Mouse (Mus musculus) MEL (cell line): ENCODE results near the gene Kcnj3. TPM values are rescaled to one million over a fixed set of nuclear protein-coding genes. Genes with fewer than 3 reads are reported as not detected.
"Not testable (repeated sequence)": the region's sequence is repeated elsewhere in the genome, so short reads cannot be mapped to it uniquely, and the experiment has no call there.

Experiments
- DNase-seq: peaks from one replicate; pipeline ENCODE4 v3.0.0; 2011; ENCODE audit warnings: low read depth, low spot score
- H3K27ac ChIP-seq: 2 replicates; pipeline ENCODE4 v1.5.1; 2012; ENCODE audit warnings: low read depth, mild to moderate bottlenecking, control low read depth, low read length, moderate library complexity; ENCODE audit not compliant: control insufficient read depth
- H3K27me3 ChIP-seq, 2 experiments: fragments of 150-350 bp in 1 of 2; sonication (generic) in 1 of 2; 2 replicates each; pipeline ENCODE4 v1.6.1; 2012; ENCODE audit warnings: low read length in 2 of 2, mild to moderate bottlenecking in 2 of 2, improper control_type of control experiment in 1 of 2, moderate library complexity in 1 of 2; ENCODE audit not compliant: insufficient read depth in 2 of 2, control insufficient read depth in 1 of 2
- H3K36me3 ChIP-seq, 2 experiments: 2 replicates each; pipeline ENCODE4 v1.6.1; 2012 to 2014; ENCODE audit warnings: low read length in 2 of 2, improper control_type of control experiment in 1 of 2, inconsistent platforms in 1 of 2, mild to moderate bottlenecking in 1 of 2; ENCODE audit not compliant: insufficient read depth in 2 of 2, control insufficient read depth in 1 of 2
- H3K4me1 ChIP-seq, 2 experiments: fragments of 150-350 bp in 1 of 2; sonication (generic) in 1 of 2; 2 replicates each; pipeline ENCODE4 v1.6.1; 2012; ENCODE audit warnings: low read length in 2 of 2, improper control_type of control experiment in 1 of 2, mild to moderate bottlenecking in 1 of 2; ENCODE audit not compliant: insufficient read depth in 2 of 2, control insufficient read depth in 1 of 2
- H3K4me3 ChIP-seq, 2 experiments: fragments of 150-350 bp in 1 of 2; sonication (generic) in 1 of 2; 2 replicates each; pipeline ENCODE4 v1.5.1; 2012; ENCODE audit warnings: low read depth in 2 of 2, low read length in 2 of 2, mild to moderate bottlenecking in 2 of 2, moderate library complexity in 2 of 2, control low read depth in 1 of 2, improper control_type of control experiment in 1 of 2; ENCODE audit not compliant: control insufficient read depth in 1 of 2, insufficient read depth in 1 of 2
- H3K79me2 ChIP-seq: 2 replicates; pipeline ENCODE4 v1.6.1; 2012; ENCODE audit warnings: mild to moderate bottlenecking, low read length, moderate library complexity; ENCODE audit not compliant: control insufficient read depth, poor library complexity, insufficient read depth
- H3K9ac ChIP-seq: 2 replicates; pipeline ENCODE4 v1.6.1; 2012; ENCODE audit warnings: low read depth, mild to moderate bottlenecking, control low read depth, low read length, moderate library complexity; ENCODE audit not compliant: control insufficient read depth, poor library complexity, severe bottlenecking
- H3K9me3 ChIP-seq: fragments of 150-350 bp; sonication (generic); replicated peaks from 2 replicates; pipeline ENCODE4 v1.6.1; 2012; ENCODE audit warnings: mild to moderate bottlenecking, low read length, improper control_type of control experiment, moderate library complexity; ENCODE audit not compliant: insufficient read depth
- CHD1 ChIP-seq: IDR thresholded peaks from 2 replicates; pipeline ENCODE4 v1.6.1; 2012; ENCODE audit warnings: low read depth, mild to moderate bottlenecking, inconsistent platforms, low read length, improper control_type of control experiment
- CHD2 ChIP-seq: IDR thresholded peaks from 2 replicates; pipeline ENCODE4 v1.6.1; 2011; ENCODE audit warnings: low read length, improper control_type of control experiment
- E2F4 ChIP-seq: IDR thresholded peaks from 2 replicates; pipeline ENCODE4 v1.6.1; 2011; ENCODE audit warnings: low read depth, low read length, improper control_type of control experiment, borderline replicate concordance
- EP300 ChIP-seq, 2 experiments: IDR thresholded peaks; 2 replicates each; pipeline ENCODE4 v1.6.1; 2011; ENCODE audit warnings: improper control_type of control experiment in 2 of 2, low read length in 2 of 2, low read depth in 1 of 2, mild to moderate bottlenecking in 1 of 2
- GATA1 ChIP-seq: IDR thresholded peaks from 2 replicates; pipeline ENCODE4 v1.6.1; 2011; ENCODE audit warnings: low read depth, low read length, improper control_type of control experiment
- HCFC1 ChIP-seq: IDR thresholded peaks from 2 replicates; pipeline ENCODE4 v1.6.1; 2012; ENCODE audit warnings: low read depth, mild to moderate bottlenecking, inconsistent platforms, low read length, improper control_type of control experiment, moderate library complexity
- KAT2A ChIP-seq: conservative IDR thresholded peaks from 2 replicates; pipeline ENCODE4 v1.6.1; 2012; ENCODE audit warnings: low read depth, low read length, improper control_type of control experiment, inconsistent platforms
- MAFK ChIP-seq: IDR thresholded peaks from 2 replicates; pipeline ENCODE4 v1.6.1; 2011; ENCODE audit warnings: low read depth, mild to moderate bottlenecking, low read length, improper control_type of control experiment, borderline replicate concordance
- MEF2A ChIP-seq: IDR thresholded peaks from 2 replicates; pipeline ENCODE4 v1.6.1; 2014; ENCODE audit warnings: low read depth, mild to moderate bottlenecking, inconsistent platforms, low read length, improper control_type of control experiment; ENCODE audit not compliant: poor library complexity, insufficient replicate concordance, severe bottlenecking; ENCODE audit errors: extremely low read depth
- MXI1 ChIP-seq: IDR thresholded peaks from 2 replicates; pipeline ENCODE4 v1.6.1; 2011; ENCODE audit warnings: mild to moderate bottlenecking, low read depth, low read length, improper control_type of control experiment
- NELFE ChIP-seq: IDR thresholded peaks from 2 replicates; pipeline ENCODE4 v1.6.1; 2011; ENCODE audit warnings: low read depth, low read length, improper control_type of control experiment
- NRF1 ChIP-seq: IDR thresholded peaks from 2 replicates; pipeline ENCODE4 v1.6.1; 2014; ENCODE audit warnings: low read depth, mild to moderate bottlenecking, inconsistent platforms, low read length, improper control_type of control experiment, moderate library complexity; ENCODE audit not compliant: poor library complexity, insufficient read depth, severe bottlenecking
- POLR2A ChIP-seq, 2 experiments: IDR thresholded peaks; 2 replicates each; pipeline ENCODE4 v1.6.1; 2011 to 2012; ENCODE audit warnings: low read length in 2 of 2, mild to moderate bottlenecking in 2 of 2, control low read depth in 1 of 2, improper control_type of control experiment in 1 of 2, low read depth in 1 of 2, moderate library complexity in 1 of 2; ENCODE audit not compliant: control insufficient read depth in 1 of 2, insufficient read depth in 1 of 2, poor library complexity in 1 of 2
- SMC3 ChIP-seq: IDR thresholded peaks from 2 replicates; pipeline ENCODE4 v1.6.1; 2011; ENCODE audit warnings: low read depth, low read length, improper control_type of control experiment
- TAL1 ChIP-seq: IDR thresholded peaks from 2 replicates; pipeline ENCODE4 v1.6.1; 2012; ENCODE audit warnings: mild to moderate bottlenecking, inconsistent platforms, low read length, moderate library complexity, mixed read lengths
- UBTF ChIP-seq: IDR thresholded peaks from 2 replicates; pipeline ENCODE4 v1.6.1; 2012; ENCODE audit warnings: low read depth, mild to moderate bottlenecking, inconsistent platforms, low read length, improper control_type of control experiment, moderate library complexity, borderline replicate concordance; ENCODE audit not compliant: insufficient read depth
- USF2 ChIP-seq, 2 experiments: IDR thresholded peaks; 2 replicates each; pipeline ENCODE4 v1.6.1; 2011 to 2012; ENCODE audit warnings: improper control_type of control experiment in 2 of 2, low read length in 2 of 2, borderline replicate concordance in 1 of 2, inconsistent platforms in 1 of 2, low read depth in 1 of 2, mild to moderate bottlenecking in 1 of 2; ENCODE audit not compliant: insufficient read depth in 1 of 2
- ZC3H11A ChIP-seq: IDR thresholded peaks from 2 replicates; pipeline ENCODE4 v1.6.1; 2012; ENCODE audit warnings: low read depth, mild to moderate bottlenecking, inconsistent platforms, low read length, improper control_type of control experiment
- ZKSCAN1 ChIP-seq: IDR thresholded peaks from 2 replicates; pipeline ENCODE4 v1.6.1; 2012; ENCODE audit warnings: low read depth, mild to moderate bottlenecking, inconsistent platforms, low read length, improper control_type of control experiment, moderate library complexity
- ZMIZ1 ChIP-seq: IDR thresholded peaks from 2 replicates; pipeline ENCODE4 v1.6.1; 2012; ENCODE audit warnings: low read depth, mild to moderate bottlenecking, inconsistent platforms, low read length, improper control_type of control experiment, moderate library complexity
- ZNF384 ChIP-seq: IDR thresholded peaks from 2 replicates; pipeline ENCODE4 v1.6.1; 2012; ENCODE audit warnings: low read depth, mild to moderate bottlenecking, inconsistent platforms, low read length, improper control_type of control experiment
- polyA plus RNA-seq, 2 experiments: library from polyadenylated mRNA; stranded (reverse) in 1 of 2; unstranded in 1 of 2; fragments of >175 nt in 1 of 2; fragments of >200 nt in 1 of 2; gene quantifications; 2 replicates each; pipeline versions ENCODE4 v1.2.1 to v1.2.4; 2012; ENCODE audit warnings: low replicate concordance in 2 of 2, low read depth in 1 of 2; ENCODE audit not compliant: insufficient read length in 2 of 2, insufficient read depth in 1 of 2, missing spikeins in 1 of 2
- total RNA-seq: library from RNA; depleted of rRNA; stranded (reverse); fragments of 300-350 nt; gene quantifications from 2 replicates; pipeline ENCODE4 v1.2.3, GENCODE M21; 2012

Kcnj3 gene
- total and polyA plus RNA-seq, 3 experiments, result not detected

DNA sequence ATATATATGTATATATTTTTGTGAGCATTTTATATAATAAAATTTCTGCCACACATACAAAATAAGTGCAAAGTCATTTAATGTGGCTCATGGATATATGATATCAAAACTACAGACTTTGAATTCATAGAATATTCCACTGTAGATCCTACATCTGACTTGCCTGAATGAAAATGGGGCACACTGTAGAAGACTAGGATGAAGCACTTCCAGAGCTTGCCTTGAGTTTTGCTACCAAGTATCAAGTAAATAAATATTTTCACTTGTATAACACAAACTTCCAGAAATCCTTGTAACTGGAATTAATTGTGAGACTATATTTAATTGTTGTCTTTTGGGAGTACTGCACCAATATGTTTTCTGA lies 44.8 kb downstream of the Kcnj3 start:
- no peaks in the 10 kb centered on the region for H3K9me3 ChIP-seq
- no peaks in the 10 kb centered on the region for H3K36me3 ChIP-seq
- H3K4me1 ChIP-seq, result no peaks in the 10 kb centered on the region
- DNase-seq, result no peak
- no peak overlapping the region for H3K9ac ChIP-seq
- TF ChIP-seq MEF2A, result no peak
- no peak for TF ChIP-seq POLR2A (IDR thresholded peaks at IDR 0.05; ENCODE audit: control insufficient read depth in 1 of 2, insufficient read depth in 1 of 2, low read depth in 1 of 2, low read length in 2 of 2, poor library complexity in 1 of 2)
- no peak for TF ChIP-seq MXI1
- TF ChIP-seq CHD2, result no peak
- TF ChIP-seq UBTF, result no peak
- TF ChIP-seq ZC3H11A, result no peak
- no peak for TF ChIP-seq EP300 (IDR thresholded peaks at IDR 0.05; ENCODE audit: low read depth in 1 of 2, low read length in 2 of 2)
- H3K27ac ChIP-seq, result no peak overlapping the region
- no peaks in the 10 kb centered on the region for H3K79me2 ChIP-seq
- H3K4me3 ChIP-seq, result no peak overlapping the region
- H3K27me3 ChIP-seq, result no peaks in the 10 kb centered on the region

- H3K9me3 ChIP-seq, H3K36me3 ChIP-seq, H3K27ac ChIP-seq, DNase-seq, H3K9ac ChIP-seq, H3K4me1 ChIP-seq, H3K27me3 ChIP-seq, H3K4me3 ChIP-seq, H3K79me2 ChIP-seq: not testable (repeated sequence)
Measured at GRCm38 (mm10) chr2:55485500-55486129, 49.8 kb downstream of the Kcnj3 start.

- H3K4me1 ChIP-seq, result no peaks in the 10 kb centered on the region
- H3K4me3 ChIP-seq, result no peak overlapping the region
- H3K9ac ChIP-seq, result no peak overlapping the region
- H3K27ac ChIP-seq, result no peak overlapping the region
- TF ChIP-seq TAL1, result no peak
- TF ChIP-seq ZKSCAN1, result no peak
- no peak for TF ChIP-seq SMC3
- no peak for TF ChIP-seq CHD1
- TF ChIP-seq POLR2A (IDR thresholded peaks at IDR 0.05; ENCODE audit: control insufficient read depth in 1 of 2, insufficient read depth in 1 of 2, low read depth in 1 of 2, low read length in 2 of 2, poor library complexity in 1 of 2), result no peak
- TF ChIP-seq MEF2A, result no peak
- no peak for TF ChIP-seq USF2 (IDR thresholded peaks at IDR 0.05; ENCODE audit: borderline replicate concordance in 1 of 2, insufficient read depth in 1 of 2, low read depth in 1 of 2, low read length in 2 of 2)
- no peak for TF ChIP-seq NRF1
- no peak for TF ChIP-seq NELFE
- TF ChIP-seq ZNF384, result no peak
- TF ChIP-seq E2F4, result no peak
- TF ChIP-seq MAFK, result no peak
- TF ChIP-seq ZMIZ1, result no peak
- no peak for TF ChIP-seq KAT2A
- no peak for TF ChIP-seq HCFC1
- no peak for TF ChIP-seq UBTF
- TF ChIP-seq GATA1, result no peak
- H3K9me3 ChIP-seq, result no peaks in the 10 kb centered on the region
- no peak for DNase-seq
- H3K27me3 ChIP-seq, result no peaks in the 10 kb centered on the region
- H3K79me2 ChIP-seq, result no peaks in the 10 kb centered on the region
- H3K36me3 ChIP-seq, result no peaks in the 10 kb centered on the region
Measured at GRCm38 (mm10) chr2:55503390-55504176, 67.8 kb downstream of the Kcnj3 start.
